Mouse (Mus musculus) adrenal gland, postnatal 4 days (tissue): ENCODE results near the gene Fcrl1. TPM values are rescaled to one million over a fixed set of nuclear protein-coding genes. Genes with fewer than 3 reads are reported as not detected.
"Not testable (repeated sequence)": the region's sequence is repeated elsewhere in the genome, so short reads cannot be mapped to it uniquely, and the experiment has no call there.

ENCODE experiments used
- DNase-seq, 2 experiments: peaks; one replicate each; pipeline ENCODE4 v3.0.0; 2021 to 2022; ENCODE audit warnings: low spot score in 2 of 2, mixed read lengths in 2 of 2
- long read RNA-seq, 2 experiments: library from polyadenylated mRNA; stranded (forward); transcript quantifications; one replicate each; pipeline ENCODE4 v2.0.0; 2021
- total RNA-seq, 2 experiments: library from RNA; stranded (reverse); gene quantifications; 2 replicates each; pipeline ENCODE4 v1.2.3; 2021

The Fcrl1 gene
- under 1 TPM; 0.34 to 0.45 TPM for total RNA-seq
- long read RNA-seq, experiment 1, result 0 reads
- long read RNA-seq, experiment 2, result 0 reads

DNA sequence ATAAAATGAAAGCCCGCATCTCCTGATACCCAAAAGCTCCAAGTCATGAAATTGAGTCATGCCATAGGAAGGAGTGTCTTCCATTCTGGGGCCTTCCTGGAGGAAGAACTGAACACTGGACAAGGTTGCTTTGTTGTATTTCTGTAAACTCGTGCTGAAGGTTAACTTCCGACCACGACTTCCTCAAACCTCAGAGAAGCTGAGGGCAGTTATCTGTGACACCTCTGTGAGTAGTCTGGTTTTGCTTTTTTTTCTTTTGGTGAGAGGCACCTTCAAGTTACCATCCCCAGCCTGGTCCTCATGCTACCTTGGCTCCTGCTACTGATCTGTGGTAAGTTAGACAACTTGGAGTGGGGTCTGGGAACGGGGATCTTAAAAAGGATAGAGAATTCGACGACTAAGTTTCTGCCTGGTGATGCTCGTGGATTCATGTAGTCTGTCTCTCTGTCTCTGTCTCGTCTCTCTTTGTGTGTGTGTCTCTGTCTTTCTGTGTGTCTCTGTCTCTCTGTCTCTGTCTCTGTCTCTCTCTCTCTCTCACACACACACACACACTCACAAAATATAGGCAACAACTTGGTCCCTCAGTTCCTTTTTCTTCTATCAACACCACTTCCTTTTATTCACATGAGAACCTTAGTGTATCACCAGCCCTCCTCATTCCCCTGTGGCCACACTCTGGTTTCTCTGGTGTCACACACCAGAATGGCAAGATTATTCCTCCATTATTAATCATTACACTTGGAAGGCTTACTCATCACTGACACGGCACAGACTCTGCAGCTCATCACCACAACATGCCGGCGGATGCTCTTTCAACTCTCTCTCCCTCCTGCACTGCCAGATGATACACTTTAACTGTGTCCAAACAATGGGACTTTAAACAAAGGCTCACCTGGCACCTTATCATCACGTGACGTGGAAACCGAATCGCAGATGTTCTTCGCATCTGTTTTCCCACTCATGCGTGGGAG, at the start of gene Fcrl1:
Gene Fcrl1, plus strand, starts transcription at position 193 of the 971 bp plus-strand sequence.
- DNase-seq, result no peak

DNA sequence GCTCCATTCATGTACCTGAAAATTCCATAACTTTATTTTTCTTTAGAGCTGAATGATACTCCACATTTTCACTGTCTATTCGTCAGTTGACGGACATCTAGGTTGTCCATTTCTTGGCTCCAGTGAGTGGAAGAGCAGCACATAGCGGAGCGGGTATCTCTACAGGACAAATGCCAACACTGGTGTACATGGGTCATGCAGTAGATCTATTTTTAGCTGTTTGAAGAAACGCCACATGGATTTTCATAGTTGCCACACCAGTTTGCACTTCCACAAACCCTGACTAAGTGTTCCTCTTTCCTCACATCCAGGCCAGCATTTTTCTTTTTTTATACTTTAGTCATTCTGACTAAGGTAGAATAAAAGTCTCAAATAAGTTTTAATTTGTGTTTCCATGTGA, 38.3 kb upstream of the Fcrl1 start:
- no peak for DNase-seq

DNA sequence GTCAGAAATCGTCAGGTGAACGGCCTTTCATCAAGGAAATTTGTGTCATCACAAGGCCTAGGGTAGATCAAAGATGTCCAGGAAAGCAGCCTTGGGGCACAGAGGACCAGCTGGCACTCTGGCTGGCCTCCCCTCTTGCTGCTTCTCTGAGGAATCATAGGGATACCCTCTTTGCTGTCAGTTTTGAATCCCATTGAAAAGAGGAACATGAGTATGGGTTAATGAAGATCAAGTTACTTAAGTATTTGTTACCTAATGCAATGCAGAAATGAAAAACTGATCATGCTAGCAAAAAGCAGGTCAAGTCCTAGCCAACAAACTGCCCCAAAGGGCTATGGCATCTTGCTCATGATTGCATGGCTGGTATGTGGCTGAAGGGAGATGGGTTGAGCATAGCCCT, 25.2 kb upstream of the Fcrl1 start:
- DNase-seq, result not testable (repeated sequence)

DNA sequence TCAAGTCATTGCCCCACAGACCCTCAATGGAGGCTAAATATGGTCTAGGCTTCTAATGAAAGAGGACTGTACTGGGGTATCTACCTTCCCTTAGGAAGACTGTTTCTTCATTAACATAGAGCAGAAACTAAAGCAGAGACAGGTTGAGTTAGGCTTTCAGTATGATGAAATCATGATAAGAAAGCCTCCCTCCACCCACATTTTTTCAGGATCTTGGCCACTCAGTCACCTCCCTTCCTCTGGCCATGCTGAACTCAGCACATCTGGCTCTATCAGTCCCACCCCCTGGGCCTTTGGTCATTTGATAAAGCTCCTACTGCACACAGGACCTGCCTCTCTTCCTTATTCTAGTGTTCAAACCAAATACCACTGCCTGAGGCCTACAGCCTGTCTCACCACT, 18.6 kb upstream of the Fcrl1 start, which contains the start of gene Cd5l:
Gene Cd5l, plus strand, starts transcription at position 301 of the 400 bp plus-strand sequence.
- DNase-seq, result no peak

DNA sequence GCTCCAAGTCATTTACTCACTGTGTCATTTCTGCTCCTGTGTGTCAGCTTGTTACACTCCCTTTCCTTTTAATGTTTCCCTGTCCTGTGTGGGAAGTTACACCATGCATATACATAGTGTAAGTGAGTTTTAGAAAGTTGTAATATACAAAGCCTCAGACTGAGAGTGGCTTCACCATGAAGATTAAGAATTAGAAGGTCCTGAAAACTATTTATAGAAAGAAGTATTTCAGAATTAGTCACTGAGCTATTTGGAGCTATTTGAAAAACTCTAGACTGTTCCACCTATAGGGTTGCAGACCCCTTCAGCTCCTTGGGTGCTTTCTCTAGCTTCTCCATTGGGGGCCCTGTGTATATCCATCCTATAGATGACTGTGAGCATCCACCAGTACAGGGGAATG, 17.0 kb upstream of the Fcrl1 start:
- no peak for DNase-seq

DNA sequence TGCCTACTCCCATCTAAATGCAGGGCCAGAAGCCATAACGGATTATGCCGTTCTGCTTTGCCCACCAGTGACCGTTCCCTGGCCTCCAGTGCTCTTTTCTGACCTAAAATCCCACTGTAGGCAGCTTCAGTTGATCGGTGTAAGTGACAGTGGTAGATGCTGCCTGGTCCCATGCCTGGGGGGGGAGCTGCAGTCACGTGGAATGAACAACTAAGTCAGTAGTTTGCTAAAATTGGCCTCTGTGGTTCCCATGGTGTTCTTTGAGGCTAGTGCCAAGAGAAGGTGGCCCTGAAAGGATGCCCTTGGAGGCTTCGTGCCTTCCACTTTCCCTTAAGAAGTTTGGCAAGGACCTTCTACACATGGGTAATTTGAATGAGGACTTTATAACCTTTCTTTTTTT, 15.7 kb upstream of the Fcrl1 start:
- DNase-seq, result no peak

DNA sequence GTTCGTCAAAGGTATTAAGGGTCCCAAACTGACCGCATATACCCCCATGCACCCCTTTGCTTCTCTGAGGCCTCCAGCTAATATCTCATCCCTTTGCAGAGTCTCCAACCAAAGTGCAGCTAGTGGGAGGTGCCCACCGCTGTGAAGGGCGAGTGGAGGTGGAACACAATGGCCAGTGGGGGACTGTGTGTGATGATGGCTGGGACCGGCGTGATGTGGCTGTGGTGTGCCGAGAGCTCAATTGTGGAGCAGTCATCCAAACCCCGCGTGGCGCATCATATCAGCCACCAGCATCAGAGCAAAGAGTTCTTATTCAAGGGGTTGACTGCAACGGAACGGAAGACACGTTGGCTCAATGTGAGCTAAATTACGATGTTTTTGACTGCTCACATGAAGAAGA, 10.5 kb upstream of the Fcrl1 start:
- no peak for DNase-seq

DNA sequence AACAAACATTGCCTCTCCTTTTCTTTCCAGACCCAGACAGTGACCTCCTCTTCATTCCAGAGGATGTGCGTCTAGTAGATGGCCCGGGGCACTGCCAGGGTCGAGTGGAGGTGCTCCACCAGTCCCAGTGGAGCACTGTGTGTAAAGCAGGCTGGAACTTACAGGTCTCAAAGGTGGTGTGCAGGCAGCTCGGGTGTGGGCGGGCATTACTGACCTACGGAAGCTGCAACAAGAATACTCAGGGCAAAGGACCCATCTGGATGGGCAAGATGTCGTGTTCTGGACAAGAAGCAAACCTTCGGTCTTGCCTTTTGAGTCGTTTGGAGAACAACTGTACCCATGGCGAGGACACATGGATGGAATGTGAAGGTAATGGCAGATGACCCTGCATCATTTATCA, 8.7 kb upstream of the Fcrl1 start:
- DNase-seq, result no peak

DNA sequence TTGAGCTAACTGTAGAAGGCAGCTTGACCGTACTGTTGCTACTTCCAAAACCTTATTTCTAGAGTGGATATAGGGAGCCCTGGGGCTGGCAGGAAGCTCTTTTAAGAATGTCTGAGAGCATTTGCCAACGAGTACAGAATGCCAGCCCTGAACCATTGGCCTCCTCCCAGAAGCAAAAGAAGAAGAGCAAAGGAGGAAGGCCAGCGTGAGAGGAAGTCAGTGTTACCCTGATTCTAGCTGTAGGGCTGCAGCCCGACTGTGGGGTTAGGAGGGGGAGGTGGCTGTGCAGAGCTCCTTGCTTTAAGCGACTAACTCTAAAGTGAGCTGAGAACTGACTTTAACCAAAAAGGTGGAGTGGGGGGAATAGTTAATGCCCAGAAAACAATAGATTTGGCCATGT, 7.0 kb upstream of the Fcrl1 start:
- DNase-seq, result no peak

DNA sequence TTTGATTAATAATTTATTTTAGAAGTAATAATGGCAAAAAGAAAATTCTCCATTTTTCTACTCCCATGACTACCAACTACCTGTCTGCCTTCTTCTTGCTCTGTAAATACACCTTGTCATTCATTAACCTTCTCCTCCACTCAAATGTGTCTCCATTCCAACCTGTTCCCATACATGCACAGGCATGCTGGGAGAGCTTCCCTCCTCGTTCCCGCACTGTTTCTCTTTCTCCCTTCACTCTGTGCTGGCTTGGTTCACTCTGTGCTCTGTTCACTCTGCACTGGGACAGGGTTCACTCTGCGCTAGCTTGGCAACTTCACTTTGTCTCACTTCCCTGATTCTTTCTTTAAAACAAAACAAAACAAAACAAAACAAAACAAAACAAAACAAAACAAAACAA, 1.0 kb downstream of the Fcrl1 start:
- no peak for DNase-seq

DNA sequence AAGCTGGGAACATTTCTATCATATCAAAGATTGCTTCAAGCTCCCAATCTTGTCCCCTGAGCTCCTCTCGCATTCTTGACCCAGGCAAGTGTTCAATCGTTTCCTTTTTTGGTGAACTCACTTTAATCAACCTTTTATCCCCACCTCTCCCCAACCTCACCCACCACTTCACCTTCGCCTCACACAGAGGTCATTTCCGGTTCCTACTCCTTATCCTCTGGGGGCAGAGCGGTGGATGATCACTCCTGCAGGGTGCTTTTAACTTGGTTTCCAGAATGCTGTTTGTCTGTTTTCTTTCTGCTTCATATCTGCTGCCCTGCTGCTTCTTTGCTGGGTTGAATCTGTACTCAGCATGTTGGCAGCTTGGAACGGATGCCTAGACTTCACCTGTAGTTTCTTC, 1.5 kb downstream of the Fcrl1 start:
- DNase-seq, result no peak

DNA sequence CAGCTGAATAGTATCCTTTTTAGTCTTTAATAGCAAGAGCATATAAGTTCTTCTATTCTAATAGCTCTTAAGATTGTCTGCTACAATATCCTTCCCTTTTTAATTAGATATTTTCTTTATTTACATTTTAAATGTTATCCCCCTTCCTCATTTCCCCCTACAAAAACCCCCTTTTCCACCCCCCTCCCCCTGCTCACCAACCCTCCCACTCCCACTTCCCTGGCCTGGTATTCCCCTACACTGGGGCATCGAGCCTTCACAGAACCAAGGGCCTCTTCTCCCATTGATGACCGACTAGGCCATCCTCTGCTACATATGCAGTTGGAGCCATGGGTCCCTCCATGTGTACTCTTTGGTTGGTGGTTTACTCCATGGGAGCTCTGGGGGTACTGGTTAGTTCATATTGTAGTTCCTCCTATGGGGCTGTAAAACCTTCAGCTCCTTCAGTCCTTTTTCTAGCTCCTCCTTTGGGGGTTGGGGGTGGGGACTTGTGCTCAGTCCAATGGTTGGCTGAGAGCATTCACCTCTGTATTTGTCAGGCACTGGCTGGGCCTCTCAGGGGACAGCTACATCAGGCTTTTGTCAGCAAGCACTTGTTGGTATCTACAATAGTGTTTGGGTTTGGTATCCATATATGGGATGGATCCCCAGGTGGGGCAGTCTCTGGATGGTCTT, 3.6 kb downstream of the Fcrl1 start:
- DNase-seq, result not testable (repeated sequence)

DNA sequence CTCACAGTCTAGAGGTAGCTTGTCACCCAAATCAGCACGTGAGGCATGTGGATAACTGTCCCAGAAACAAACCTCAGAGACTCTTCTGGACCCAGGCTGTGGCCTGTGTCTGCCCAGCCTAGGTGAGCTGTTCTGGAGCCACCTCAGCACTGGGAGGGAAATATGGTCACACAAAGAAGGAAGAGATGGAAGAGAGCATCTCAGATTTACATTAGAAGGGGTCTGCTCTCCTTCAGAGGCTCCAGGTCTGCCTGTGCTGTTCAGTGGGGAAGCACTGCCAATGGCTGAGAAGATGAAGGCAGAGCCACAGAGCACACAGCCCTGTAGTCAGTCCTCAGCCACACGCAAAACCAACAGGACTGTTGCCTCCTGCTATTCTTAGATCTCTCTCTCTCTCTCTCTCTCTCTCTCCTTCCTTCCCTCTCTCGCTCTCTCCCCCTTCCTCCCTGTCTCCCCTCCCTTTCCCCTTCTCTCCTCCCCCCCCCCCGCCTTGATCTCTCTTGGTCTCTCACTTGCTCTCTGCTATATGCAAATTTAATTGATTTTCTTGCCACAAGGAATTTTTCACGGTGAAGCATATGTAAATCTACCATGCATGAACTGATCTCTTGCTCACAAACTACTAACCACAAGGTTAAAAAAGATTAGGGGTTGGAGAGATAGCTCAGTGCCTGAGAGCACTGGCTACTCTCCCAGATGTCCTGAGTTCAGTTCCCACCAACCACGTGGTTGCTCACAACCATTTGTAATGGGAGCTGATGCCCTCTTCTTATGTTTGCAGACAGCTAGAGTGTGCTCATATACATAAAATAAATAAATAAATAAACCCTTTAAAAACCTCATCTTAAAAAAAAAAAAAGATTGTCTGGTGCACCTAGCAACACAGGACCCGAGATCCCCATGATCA, 5.9 kb downstream of the Fcrl1 start:
- DNase-seq, result no peak

DNA sequence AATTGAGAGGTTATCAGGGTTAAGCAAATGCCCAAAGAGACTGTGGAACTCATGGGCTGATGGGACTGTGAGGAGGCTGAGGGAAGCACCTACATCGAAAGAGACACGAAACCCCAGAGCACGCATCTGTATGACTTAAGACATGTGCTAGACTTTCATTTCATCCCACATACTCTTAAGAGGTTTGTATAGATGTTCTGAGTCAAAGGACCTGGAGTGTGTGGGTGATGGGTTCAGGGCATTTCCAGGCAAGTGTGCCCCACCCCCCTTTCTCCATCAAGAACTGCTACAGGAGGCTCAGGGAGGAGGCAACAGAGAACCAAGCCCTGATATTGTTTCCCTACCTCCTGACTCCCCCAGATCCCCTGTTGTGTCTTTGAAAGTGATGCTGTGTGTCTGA, 7.1 kb downstream of the Fcrl1 start:
- no peak for DNase-seq

DNA sequence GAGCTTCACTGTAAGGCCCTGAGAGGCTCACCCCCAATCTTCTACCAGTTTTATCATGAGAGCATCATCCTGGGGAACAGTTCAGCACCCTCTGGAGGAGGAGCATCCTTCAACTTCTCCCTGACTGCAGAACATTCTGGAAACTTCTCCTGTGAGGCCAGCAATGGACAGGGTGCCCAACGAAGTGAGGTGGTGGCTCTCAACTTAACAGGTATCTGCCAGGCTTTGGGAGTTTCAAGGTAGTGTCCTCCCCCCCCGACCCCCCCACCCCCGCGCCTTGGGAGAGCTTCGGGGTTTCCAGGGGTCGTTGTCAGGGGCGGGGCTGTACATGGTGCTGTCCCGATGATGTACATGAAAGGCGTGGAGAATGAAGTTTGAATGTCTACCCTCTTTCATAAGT, 8.9 kb downstream of the Fcrl1 start:
- DNase-seq, result no peak

DNA sequence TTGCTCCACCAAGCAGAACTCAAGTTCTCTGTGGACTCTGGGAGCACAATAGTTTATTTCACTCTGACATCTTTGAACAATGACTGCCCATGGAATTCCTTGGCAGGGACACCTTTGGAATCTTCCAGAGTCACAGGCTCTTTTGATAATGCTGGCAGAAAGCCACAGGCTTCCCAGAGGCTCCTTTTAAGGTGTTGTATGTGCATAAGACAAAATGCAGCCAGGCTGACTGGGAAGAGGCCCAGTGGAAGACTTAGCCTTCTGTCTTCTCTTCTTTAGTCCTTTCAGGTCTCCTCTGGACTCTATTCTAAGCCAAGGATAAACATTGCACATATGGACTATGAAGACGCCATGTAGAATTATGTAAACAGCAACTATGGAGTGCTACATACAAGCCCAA, 14.7 kb downstream of the Fcrl1 start:
- no peak for DNase-seq

DNA sequence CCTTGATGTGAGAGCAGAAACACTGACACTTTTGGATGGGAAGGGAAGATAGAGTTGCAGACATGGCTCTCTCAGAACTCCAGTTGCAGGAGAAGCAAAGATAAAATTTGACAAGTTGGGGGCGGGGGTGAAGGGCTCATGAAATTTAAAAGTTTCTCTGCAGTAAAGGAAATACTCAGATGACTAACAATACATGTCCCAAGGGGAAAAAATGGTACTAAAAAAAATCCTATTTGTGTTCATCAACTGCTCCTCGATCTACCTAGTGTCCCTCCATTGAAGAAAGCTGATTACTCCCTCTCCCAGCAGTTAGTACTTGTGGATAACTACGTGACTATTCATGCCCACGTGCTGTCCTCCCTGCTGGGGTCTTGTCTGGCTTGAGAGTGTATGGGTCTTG, 22.6 kb downstream of the Fcrl1 start:
- DNase-seq, result no peak

DNA sequence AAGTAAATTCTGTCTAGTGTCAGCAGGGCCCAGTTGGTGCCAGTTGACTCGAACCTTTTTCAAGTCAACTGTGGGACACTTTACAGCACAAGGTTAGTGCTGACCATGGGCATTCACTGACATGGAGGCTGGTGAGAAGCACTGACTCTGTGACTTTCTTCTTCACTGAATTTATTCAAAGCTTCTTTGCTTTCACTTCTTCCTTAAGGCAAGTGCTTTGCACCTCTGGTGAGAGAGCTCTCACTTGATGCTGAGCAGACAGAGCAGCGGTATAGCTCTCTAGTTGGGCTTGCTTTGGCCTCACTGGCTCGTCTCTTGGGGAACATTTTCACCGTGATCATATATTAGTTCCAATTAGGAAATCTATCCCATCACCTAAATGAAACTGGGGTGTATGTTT, 23.7 kb downstream of the Fcrl1 start:
- DNase-seq, result no peak

DNA sequence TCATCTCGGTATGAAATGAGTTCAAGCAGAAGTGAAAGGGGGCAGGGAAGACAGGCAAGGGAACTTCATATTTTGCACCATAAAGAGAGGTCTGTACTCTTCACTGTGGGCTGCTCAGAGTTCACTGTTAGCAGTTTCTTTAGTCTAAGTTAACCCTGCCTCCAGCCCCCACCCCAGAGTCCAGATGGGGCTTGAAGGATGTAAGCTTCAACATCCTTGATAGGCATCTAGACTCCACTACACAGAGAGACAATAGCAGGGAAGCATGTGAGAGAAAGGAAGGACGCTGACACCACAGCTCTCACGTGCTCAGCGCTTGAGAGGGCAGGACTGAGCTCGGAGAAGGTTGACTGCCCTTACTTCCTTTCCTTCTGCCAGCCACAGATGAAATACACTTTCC, 25.1 kb downstream of the Fcrl1 start:
- DNase-seq, result no peak

DNA sequence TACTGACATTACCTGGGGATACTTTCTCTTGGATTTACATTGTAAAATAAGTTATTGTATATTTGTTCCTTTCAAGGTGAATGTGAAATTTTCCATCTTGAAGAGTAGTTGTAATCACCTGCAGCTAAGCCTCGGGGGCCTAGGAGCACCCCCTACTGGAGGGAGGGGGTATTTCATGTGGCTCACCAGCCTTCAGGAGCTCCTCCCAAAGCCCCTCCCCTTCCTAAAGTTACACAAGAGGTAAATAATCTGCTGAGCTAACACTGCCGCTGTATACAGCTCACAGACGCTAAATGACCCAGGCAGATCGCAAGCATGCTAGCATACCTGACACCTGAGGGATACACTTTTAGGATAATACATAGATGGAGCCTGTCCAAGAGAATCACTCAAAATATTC, 32.0 kb downstream of the Fcrl1 start:
- DNase-seq, result no peak

DNA sequence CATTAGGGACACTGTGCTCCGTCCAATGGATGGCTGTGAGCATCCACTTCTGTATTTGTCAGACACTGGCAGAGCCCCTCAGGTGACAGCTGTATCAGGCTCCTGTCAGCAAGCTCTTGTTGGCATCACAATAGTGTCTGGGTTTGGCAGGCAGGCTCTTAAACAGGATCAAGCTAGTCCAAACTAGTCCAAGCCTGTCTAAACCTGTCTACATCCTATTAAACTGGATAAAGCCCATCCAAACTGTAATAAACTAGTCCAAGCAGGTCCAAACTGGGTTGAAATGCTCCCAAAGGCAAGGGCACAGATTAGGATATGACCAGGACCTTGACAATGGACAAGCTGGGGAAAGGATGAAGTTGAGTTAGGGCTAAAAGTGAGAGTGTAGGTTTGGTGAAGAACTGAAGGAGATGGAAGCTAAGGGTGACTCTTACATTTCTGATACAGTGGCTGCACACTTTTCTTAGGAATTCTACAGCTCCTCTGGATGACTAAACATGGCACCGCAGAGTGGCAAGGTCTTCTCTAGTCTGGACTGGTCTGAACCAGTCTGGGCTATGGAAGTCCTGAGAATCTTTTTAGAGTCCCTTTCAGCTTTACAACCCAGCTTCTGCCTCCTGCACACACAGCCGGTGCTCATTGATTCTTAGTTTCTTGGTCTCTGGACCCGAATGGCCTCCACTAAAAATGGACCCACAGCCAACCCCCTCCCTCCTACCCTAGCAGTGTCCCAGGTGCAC, 33.2 kb downstream of the Fcrl1 start:
- no peak for DNase-seq
